Comparison of ENCODE assay signal across 16 mouse cellular contexts in genomic region chr2:44594276-44594675, GRCm38 (mm10).
"Had no signal": no experiment of that assay in that cellular context is flagged by ENCODE, and none has a peak within 500 bp of the region (broad histone marks: within the 10 kb centered on the region; RNA-seq: fewer than 3 reads in every experiment).

No protein-coding gene starts in this region.

- H3K36me3 ChIP-seq: neural tube, embryonic 13.5 days; neural tube, embryonic 15.5 days; stomach, embryonic 15.5 days had no signal

- H3K27me3 ChIP-seq: neural tube, embryonic 13.5 days; neural tube, embryonic 15.5 days; stomach, embryonic 15.5 days had no signal

- H3K27ac ChIP-seq: neural tube, embryonic 13.5 days; neural tube, embryonic 15.5 days; stomach, embryonic 15.5 days; stomach, postnatal 0 days had no signal

- H3K9ac ChIP-seq: neural tube, embryonic 13.5 days; neural tube, embryonic 15.5 days; stomach, embryonic 15.5 days had no signal

- DNase-seq: retina, postnatal 1 day; right cerebral cortex, adult 18-20 months; right cerebral cortex, postnatal 14 days; right cerebral cortex, postnatal 25 days; right cerebral cortex, postnatal 4 days; spleen, adult 18-20 months; thymus, adult 18-20 months; thymus, adult 2 months; thymus, postnatal 14 days; thymus, postnatal 25 days; thymus, postnatal 36 days; thymus, postnatal 4 days had no signal

- H3K9me3 ChIP-seq: neural tube, embryonic 13.5 days; neural tube, embryonic 15.5 days; stomach, embryonic 15.5 days had no signal

- H3K4me2 ChIP-seq: neural tube, embryonic 13.5 days; neural tube, embryonic 15.5 days; stomach, embryonic 15.5 days had no signal

- H3K4me3 ChIP-seq: neural tube, embryonic 13.5 days; neural tube, embryonic 15.5 days; stomach, embryonic 15.5 days had no signal

- H3K4me1 ChIP-seq: neural tube, embryonic 13.5 days; neural tube, embryonic 15.5 days; stomach, embryonic 15.5 days had no signal
